Mouse (Mus musculus) small intestine, adult 2 months (tissue): ENCODE data around the gene Mrpl3.

Experiments
- CTCF ChIP-seq: fragments of 200-500 bp; IDR thresholded peaks from 2 replicates; pipeline ENCODE4 v1.5.1; 2012; ENCODE audit warnings: low read depth, mild to moderate bottlenecking, control low read depth, inconsistent platforms, low read length, moderate library complexity, mixed read lengths; ENCODE audit not compliant: insufficient replicate concordance, insufficient read length; ENCODE audit errors: extremely low read depth
- POLR2A ChIP-seq: fragments of 200-500 bp; IDR thresholded peaks from 2 replicates; pipeline ENCODE4 v1.6.1; 2012; ENCODE audit warnings: low read depth, mild to moderate bottlenecking, control low read depth, inconsistent platforms, low read length, moderate library complexity

- no peak for TF ChIP-seq CTCF
- no peak for TF ChIP-seq POLR2A
Measured at GRCm38 (mm10) chr9:105072991-105073748, 20.1 kb downstream of the Mrpl3 start.
